1 mouse cellular context compared by ENCODE assay signal in the genomic region with DNA sequence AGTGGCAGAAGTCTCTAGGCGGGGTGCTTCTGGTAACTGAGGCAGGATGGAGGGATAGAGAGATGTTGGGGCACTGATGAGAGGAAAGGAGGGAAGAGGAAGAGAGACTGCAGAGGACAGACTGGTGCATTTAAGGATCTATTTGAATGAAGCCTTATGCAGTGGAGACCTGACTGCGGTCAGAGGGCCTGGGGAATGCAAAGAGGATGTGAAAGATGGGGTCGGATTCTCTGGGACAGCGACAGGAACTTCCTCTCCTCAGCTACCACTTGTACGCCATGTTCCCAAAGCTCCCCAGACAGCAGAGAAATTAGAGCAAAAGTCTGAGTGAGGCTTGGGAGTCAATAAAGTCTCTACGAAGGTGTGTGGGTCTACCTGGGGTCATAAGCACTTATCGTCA.
TF ChIP-seq lines count a peak whose summit lies in the region.

No protein-coding gene starts in this region.

TF ChIP-seq in CH12.LX, 34 proteins besides CTCF, POLR2A, EP300 and RAD21 (continued from another document):
- TF ChIP-seq JUN (IDR thresholded peaks at IDR 0.05; ENCODE audit: insufficient read depth, low read depth, low read length) = no peak
- TF ChIP-seq ZMIZ1 (IDR thresholded peaks at IDR 0.05; ENCODE audit: low read depth, low read length) = no peak
- TF ChIP-seq ZNF384 (IDR thresholded peaks at IDR 0.05; ENCODE audit: low read depth, low read length) = no peak
- TF ChIP-seq CHD1 (IDR thresholded peaks at IDR 0.05; ENCODE audit: low read depth, low read length) = no peak
- TF ChIP-seq NELFE (IDR thresholded peaks at IDR 0.05; ENCODE audit: low read depth, low read length) = no peak
- no peak for TF ChIP-seq MXI1 (IDR thresholded peaks at IDR 0.05; ENCODE audit: low read depth, low read length)
- no peak for TF ChIP-seq HCFC1 (IDR thresholded peaks at IDR 0.05; ENCODE audit: low read depth, low read length)
- TF ChIP-seq NRF1 (IDR thresholded peaks at IDR 0.05; ENCODE audit: low read depth, low read length) = no peak
